Mouse (Mus musculus) B cell, adult 67 days (primary cell): Measurements from ENCODE around the gene Ms4a4d. TPM values are rescaled to one million over a fixed set of nuclear protein-coding genes. Genes with fewer than 3 reads are reported as not detected.

Experiments
- total RNA-seq, 2 experiments: library from RNA; stranded (reverse); gene quantifications; 4 replicates each; pipeline ENCODE4 v1.2.4; 2023

Ms4a4d gene
- not detected for total RNA-seq

DNA sequence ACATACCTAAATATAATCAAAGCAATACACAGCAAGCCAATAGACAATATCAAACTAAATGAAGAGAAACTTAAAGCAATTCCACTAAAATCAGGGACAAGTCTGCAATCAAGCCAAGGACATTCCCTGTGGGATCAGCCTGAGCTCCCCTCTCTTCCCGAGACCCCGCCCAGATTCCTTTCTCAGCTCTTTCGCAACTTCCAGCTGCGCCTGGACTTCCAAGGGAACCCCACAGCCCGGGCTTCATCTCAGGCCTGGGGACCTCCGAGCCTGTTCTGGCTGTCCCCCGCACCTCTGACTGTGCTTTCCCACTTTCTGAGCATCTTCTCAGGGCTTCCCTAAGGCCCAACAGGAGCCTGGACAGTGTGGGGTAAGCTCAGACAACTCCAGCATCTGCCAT lies at the start of gene Ms4a4d:
Ms4a4d (plus strand) TSS at position 209 of the 400 bp plus-strand sequence.

GRCm38 (mm10) chr19:11516246-11516645 lies 20.4 kb upstream of the Ms4a4d start, which contains the start of gene Ms4a6b:
TSS of gene Ms4a6b (plus strand) at chr19:11516512.

DNA sequence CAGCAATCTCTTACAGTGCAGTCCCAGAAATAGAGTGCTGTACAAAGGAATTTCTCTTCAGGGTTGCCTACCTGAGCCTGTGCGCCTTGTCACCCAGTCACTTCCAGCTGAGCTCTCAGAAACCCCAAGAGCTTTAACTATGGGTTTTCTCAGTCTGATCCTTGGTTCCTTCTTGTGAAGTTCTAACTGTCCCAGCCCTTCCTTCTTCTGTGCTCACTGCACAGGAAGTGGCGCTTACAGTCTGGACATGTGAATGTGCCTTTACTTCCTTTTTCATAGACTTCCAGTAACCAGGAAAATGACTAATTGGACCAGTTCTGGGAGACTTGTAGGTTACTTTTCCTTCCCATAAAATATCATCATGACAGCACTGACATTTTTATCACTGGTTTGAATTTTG lies 68.0 kb downstream of the Ms4a4d start, which contains the start of gene Ms4a6d:
Ms4a6d (minus strand) TSS at position 247 of the 400 bp plus-strand sequence.

Other genes with a start within 250 kb of the Ms4a4d start
- gene Ms4a14, start 222.3 kb upstream of the Ms4a4d start, total RNA-seq = 1 to 10 TPM in 1 of 2 experiments, under 1 TPM in 1; 0.62 to 1.1 TPM
- 1 to 10 TPM; 2.4 to 4.7 TPM for gene Ms4a7, start 200.7 kb upstream of the Ms4a4d start, total RNA-seq
- 1 to 10 TPM in 1 of 2 experiments, not detected in 1; 2.4 TPM for gene Ms4a4a, start 161.3 kb upstream of the Ms4a4d start, total RNA-seq
- 100 to 1,000 TPM; 169 to 245 TPM for gene Ms4a4c, start 132.0 kb upstream of the Ms4a4d start, total RNA-seq
- 10 to 100 TPM; 28.9 to 36.1 TPM for gene Ms4a4b, start 93.2 kb upstream of the Ms4a4d start, total RNA-seq
- 10 to 100 TPM; 17.6 to 24.1 TPM for gene Ms4a6c, start 67.4 kb upstream of the Ms4a4d start, total RNA-seq
- gene Gm8369, start 50.9 kb upstream of the Ms4a4d start, total RNA-seq = 100 to 1,000 TPM; 170 to 202 TPM
- gene Ms4a6b, start 20.3 kb upstream of the Ms4a4d start, total RNA-seq = 10 to 100 TPM; 87.9 to 94.8 TPM
- gene Ms4a6d, start 68.0 kb downstream of the Ms4a4d start, total RNA-seq = 1 to 10 TPM; 3.4 to 3.8 TPM
- gene Ms4a2, start 86.9 kb downstream of the Ms4a4d start, total RNA-seq = not detected
- not detected for gene Ms4a3, start 104.0 kb downstream of the Ms4a4d start, total RNA-seq
- 1 to 10 TPM in 1 of 2 experiments, not detected in 1; 1.5 TPM for gene Oosp2, start 123.8 kb downstream of the Ms4a4d start, total RNA-seq
- 1 to 10 TPM in 1 of 2 experiments, under 1 TPM in 1; 0.93 to 1.2 TPM for gene Oosp1, start 154.3 kb downstream of the Ms4a4d start, total RNA-seq
- not detected for gene Oosp3, start 160.3 kb downstream of the Ms4a4d start, total RNA-seq
- not detected for gene Gif, start 210.8 kb downstream of the Ms4a4d start, total RNA-seq
- gene Mrpl16, start 233.6 kb downstream of the Ms4a4d start, total RNA-seq = 10 to 100 TPM; 28.3 to 28.4 TPM